Mouse (Mus musculus) retina, adult 2 months (tissue): ENCODE measurements at regions not wholly inside any gene's neighbourhood (a gene's known extent, or its start where the extent isn't known, plus 50 kb on each side); places are given as distances from the start of the nearest gene placed in this dataset.
A peak's percentile ranks its signal among the peaks of the same experiment; 100 is the strongest.
"Not testable (repeated sequence)": the region's sequence is repeated elsewhere in the genome, so short reads cannot be mapped to it uniquely, and the experiment has no call there.

Source experiments
- DNase-seq: peaks from one replicate; pipeline ENCODE4 v3.0.0-alpha.2; 2012; ENCODE audit warnings: low read depth, low spot score

- peak; percentile 42 for DNase-seq
Observed at GRCm38 (mm10) chr7:111969198-111969887, 54.0 kb upstream of the Usp47 start.

- DNase-seq = no peak
Observed at GRCm38 (mm10) chr7:111968261-111968660, 55.0 kb upstream of the Usp47 start.

GRCm38 (mm10) chr7:111966716-111967115 is 56.6 kb upstream of the Usp47 start:
- DNase-seq = no peak

- no peak for DNase-seq
Observed at GRCm38 (mm10) chr7:111963969-111964368, 59.3 kb upstream of the Usp47 start.

GRCm38 (mm10) chr7:111959977-111960376 is 63.3 kb upstream of the Usp47 start:
- DNase-seq = no peak

- no peak for DNase-seq
Observed at GRCm38 (mm10) chr7:111956671-111957070, 66.6 kb upstream of the Usp47 start.

- no peak for DNase-seq
Observed at GRCm38 (mm10) chr7:111939631-111940030, 83.7 kb upstream of the Usp47 start.

- DNase-seq = no peak
Observed at GRCm38 (mm10) chr7:111937547-111937946, 85.8 kb upstream of the Usp47 start.

GRCm38 (mm10) chr7:111937102-111937501 is 86.2 kb upstream of the Usp47 start:
- no peak for DNase-seq

GRCm38 (mm10) chr7:111932725-111933124 is 90.6 kb upstream of the Usp47 start:
- no peak for DNase-seq

GRCm38 (mm10) chr7:111919961-111920360 is 103.3 kb upstream of the Usp47 start:
- no peak for DNase-seq

- DNase-seq = no peak
Observed at GRCm38 (mm10) chr7:111903741-111904231, 119.5 kb upstream of the Usp47 start.

GRCm38 (mm10) chr7:111897016-111897415 is 117.2 kb upstream of the Galnt18 start:
- DNase-seq = no peak

- peak; percentile 20 for DNase-seq
Observed at GRCm38 (mm10) chr7:111896255-111896654, 116.5 kb upstream of the Galnt18 start.

GRCm38 (mm10) chr7:111882991-111883390 is 103.2 kb upstream of the Galnt18 start:
- DNase-seq = no peak

GRCm38 (mm10) chr7:111880067-111880675 is 100.4 kb upstream of the Galnt18 start:
- no peak for DNase-seq

GRCm38 (mm10) chr7:111877591-111877990 is 97.8 kb upstream of the Galnt18 start:
- no peak for DNase-seq

GRCm38 (mm10) chr7:111875949-111876348 is 96.2 kb upstream of the Galnt18 start:
- no peak for DNase-seq

- no peak for DNase-seq
Observed at GRCm38 (mm10) chr7:111869337-111869736, 89.6 kb upstream of the Galnt18 start.

- no peak for DNase-seq
Observed at GRCm38 (mm10) chr7:111863035-111863434, 83.3 kb upstream of the Galnt18 start.

- DNase-seq = not testable (repeated sequence)
Observed at GRCm38 (mm10) chr7:111858291-111858690, 78.5 kb upstream of the Galnt18 start.

GRCm38 (mm10) chr7:111856977-111857376 is 77.2 kb upstream of the Galnt18 start:
- no peak for DNase-seq

- DNase-seq = no peak
Observed at GRCm38 (mm10) chr7:111855309-111855708, 75.5 kb upstream of the Galnt18 start.
